Mouse (Mus musculus) MEL (cell line): ENCODE data around the gene Tmem54. TPM values are rescaled to one million over a fixed set of nuclear protein-coding genes. Genes with fewer than 3 reads are reported as not detected.

ENCODE experiments used
- DNase-seq: peaks from one replicate; pipeline ENCODE4 v3.0.0; 2011; ENCODE audit warnings: low read depth, low spot score
- H3K27ac ChIP-seq: 2 replicates; pipeline ENCODE4 v1.5.1; 2012; ENCODE audit warnings: low read depth, mild to moderate bottlenecking, control low read depth, low read length, moderate library complexity; ENCODE audit not compliant: control insufficient read depth
- H3K27me3 ChIP-seq, 2 experiments: fragments of 150-350 bp in 1 of 2; sonication (generic) in 1 of 2; 2 replicates each; pipeline ENCODE4 v1.6.1; 2012; ENCODE audit warnings: low read length in 2 of 2, mild to moderate bottlenecking in 2 of 2, improper control_type of control experiment in 1 of 2, moderate library complexity in 1 of 2; ENCODE audit not compliant: insufficient read depth in 2 of 2, control insufficient read depth in 1 of 2
- H3K36me3 ChIP-seq, 2 experiments: 2 replicates each; pipeline ENCODE4 v1.6.1; 2012 to 2014; ENCODE audit warnings: low read length in 2 of 2, improper control_type of control experiment in 1 of 2, inconsistent platforms in 1 of 2, mild to moderate bottlenecking in 1 of 2; ENCODE audit not compliant: insufficient read depth in 2 of 2, control insufficient read depth in 1 of 2
- H3K4me1 ChIP-seq, 2 experiments: fragments of 150-350 bp in 1 of 2; sonication (generic) in 1 of 2; 2 replicates each; pipeline ENCODE4 v1.6.1; 2012; ENCODE audit warnings: low read length in 2 of 2, improper control_type of control experiment in 1 of 2, mild to moderate bottlenecking in 1 of 2; ENCODE audit not compliant: insufficient read depth in 2 of 2, control insufficient read depth in 1 of 2
- H3K4me3 ChIP-seq, 2 experiments: fragments of 150-350 bp in 1 of 2; sonication (generic) in 1 of 2; 2 replicates each; pipeline ENCODE4 v1.5.1; 2012; ENCODE audit warnings: low read depth in 2 of 2, low read length in 2 of 2, mild to moderate bottlenecking in 2 of 2, moderate library complexity in 2 of 2, control low read depth in 1 of 2, improper control_type of control experiment in 1 of 2; ENCODE audit not compliant: control insufficient read depth in 1 of 2, insufficient read depth in 1 of 2
- H3K79me2 ChIP-seq: 2 replicates; pipeline ENCODE4 v1.6.1; 2012; ENCODE audit warnings: mild to moderate bottlenecking, low read length, moderate library complexity; ENCODE audit not compliant: control insufficient read depth, poor library complexity, insufficient read depth
- H3K9ac ChIP-seq: 2 replicates; pipeline ENCODE4 v1.6.1; 2012; ENCODE audit warnings: low read depth, mild to moderate bottlenecking, control low read depth, low read length, moderate library complexity; ENCODE audit not compliant: control insufficient read depth, poor library complexity, severe bottlenecking
- H3K9me3 ChIP-seq: fragments of 150-350 bp; sonication (generic); replicated peaks from 2 replicates; pipeline ENCODE4 v1.6.1; 2012; ENCODE audit warnings: mild to moderate bottlenecking, low read length, improper control_type of control experiment, moderate library complexity; ENCODE audit not compliant: insufficient read depth
- BHLHE40 ChIP-seq: IDR thresholded peaks from 2 replicates; pipeline ENCODE4 v1.6.1; 2012; ENCODE audit warnings: low read depth, mild to moderate bottlenecking, inconsistent platforms, low read length, improper control_type of control experiment, borderline replicate concordance
- CHD2 ChIP-seq: IDR thresholded peaks from 2 replicates; pipeline ENCODE4 v1.6.1; 2011; ENCODE audit warnings: low read length, improper control_type of control experiment
- CTCF ChIP-seq, 3 experiments: IDR thresholded peaks in 2 of 3; conservative IDR thresholded peaks in 1 of 3; 2 replicates each; pipeline ENCODE4 v1.5.1; 2011 to 2012; ENCODE audit warnings: low read length in 3 of 3, low read depth in 2 of 3, mild to moderate bottlenecking in 2 of 3, improper control_type of control experiment in 1 of 3, inconsistent platforms in 1 of 3, mixed read lengths in 1 of 3, moderate library complexity in 1 of 3; ENCODE audit not compliant: control insufficient read depth in 1 of 3, insufficient read depth in 1 of 3, poor library complexity in 1 of 3, severe bottlenecking in 1 of 3
- ELF1 ChIP-seq: IDR thresholded peaks from 2 replicates; pipeline ENCODE4 v1.6.1; 2014; ENCODE audit warnings: low read depth, mild to moderate bottlenecking, inconsistent platforms, low read length, improper control_type of control experiment, moderate library complexity
- EP300 ChIP-seq, 2 experiments: IDR thresholded peaks; 2 replicates each; pipeline ENCODE4 v1.6.1; 2011; ENCODE audit warnings: improper control_type of control experiment in 2 of 2, low read length in 2 of 2, low read depth in 1 of 2, mild to moderate bottlenecking in 1 of 2
- ETS1 ChIP-seq: IDR thresholded peaks from 2 replicates; pipeline ENCODE4 v1.6.1; 2012; ENCODE audit warnings: low read depth, mild to moderate bottlenecking, inconsistent platforms, low read length, improper control_type of control experiment, moderate library complexity
- GATA1 ChIP-seq: IDR thresholded peaks from 2 replicates; pipeline ENCODE4 v1.6.1; 2011; ENCODE audit warnings: low read depth, low read length, improper control_type of control experiment
- HCFC1 ChIP-seq: IDR thresholded peaks from 2 replicates; pipeline ENCODE4 v1.6.1; 2012; ENCODE audit warnings: low read depth, mild to moderate bottlenecking, inconsistent platforms, low read length, improper control_type of control experiment, moderate library complexity
- JUND ChIP-seq: IDR thresholded peaks from 2 replicates; pipeline ENCODE4 v1.6.1; 2011; ENCODE audit warnings: low read depth, mild to moderate bottlenecking, improper control_type of control experiment, low read length
- KAT2A ChIP-seq: conservative IDR thresholded peaks from 2 replicates; pipeline ENCODE4 v1.6.1; 2012; ENCODE audit warnings: low read depth, low read length, improper control_type of control experiment, inconsistent platforms
- MAFK ChIP-seq: IDR thresholded peaks from 2 replicates; pipeline ENCODE4 v1.6.1; 2011; ENCODE audit warnings: low read depth, mild to moderate bottlenecking, low read length, improper control_type of control experiment, borderline replicate concordance
- MAX ChIP-seq: IDR thresholded peaks from 2 replicates; pipeline ENCODE4 v1.6.1; 2011; ENCODE audit warnings: low read length, improper control_type of control experiment
- MAZ ChIP-seq: IDR thresholded peaks from 2 replicates; pipeline ENCODE4 v1.6.1; 2012; ENCODE audit warnings: low read depth, mild to moderate bottlenecking, inconsistent platforms, low read length, improper control_type of control experiment
- MEF2A ChIP-seq: IDR thresholded peaks from 2 replicates; pipeline ENCODE4 v1.6.1; 2014; ENCODE audit warnings: low read depth, mild to moderate bottlenecking, inconsistent platforms, low read length, improper control_type of control experiment; ENCODE audit not compliant: poor library complexity, insufficient replicate concordance, severe bottlenecking; ENCODE audit errors: extremely low read depth
- MXI1 ChIP-seq: IDR thresholded peaks from 2 replicates; pipeline ENCODE4 v1.6.1; 2011; ENCODE audit warnings: mild to moderate bottlenecking, low read depth, low read length, improper control_type of control experiment
- MYB ChIP-seq: IDR thresholded peaks from 2 replicates; pipeline ENCODE4 v1.6.1; 2011; ENCODE audit warnings: mild to moderate bottlenecking, low read depth, low read length, improper control_type of control experiment
- MYC ChIP-seq: IDR thresholded peaks from 2 replicates; pipeline ENCODE4 v1.6.1; 2011; ENCODE audit warnings: low read depth, mild to moderate bottlenecking, low read length, improper control_type of control experiment, moderate library complexity
- NELFE ChIP-seq: IDR thresholded peaks from 2 replicates; pipeline ENCODE4 v1.6.1; 2011; ENCODE audit warnings: low read depth, low read length, improper control_type of control experiment
- NRF1 ChIP-seq: IDR thresholded peaks from 2 replicates; pipeline ENCODE4 v1.6.1; 2014; ENCODE audit warnings: low read depth, mild to moderate bottlenecking, inconsistent platforms, low read length, improper control_type of control experiment, moderate library complexity; ENCODE audit not compliant: poor library complexity, insufficient read depth, severe bottlenecking
- POLR2A ChIP-seq, 2 experiments: IDR thresholded peaks; 2 replicates each; pipeline ENCODE4 v1.6.1; 2011 to 2012; ENCODE audit warnings: low read length in 2 of 2, mild to moderate bottlenecking in 2 of 2, control low read depth in 1 of 2, improper control_type of control experiment in 1 of 2, low read depth in 1 of 2, moderate library complexity in 1 of 2; ENCODE audit not compliant: control insufficient read depth in 1 of 2, insufficient read depth in 1 of 2, poor library complexity in 1 of 2
- POLR2AphosphoS2 ChIP-seq: IDR thresholded peaks from 2 replicates; pipeline ENCODE4 v1.6.1; 2011; ENCODE audit warnings: low read length, improper control_type of control experiment
- POLR2AphosphoS5 ChIP-seq: IDR thresholded peaks from 2 replicates; pipeline ENCODE4 v1.6.1; 2012; ENCODE audit warnings: low read depth, borderline replicate concordance, mild to moderate bottlenecking, inconsistent platforms, low read length, moderate library complexity, mixed read lengths
- RAD21 ChIP-seq: IDR thresholded peaks from 2 replicates; pipeline ENCODE4 v1.6.1; 2011; ENCODE audit warnings: mild to moderate bottlenecking, low read depth, low read length, improper control_type of control experiment
- RCOR1 ChIP-seq: IDR thresholded peaks from 2 replicates; pipeline ENCODE4 v1.6.1; 2012; ENCODE audit warnings: low read depth, mild to moderate bottlenecking, inconsistent platforms, low read length, improper control_type of control experiment
- SIN3A ChIP-seq: IDR thresholded peaks from 2 replicates; pipeline ENCODE4 v1.6.1; 2012; ENCODE audit warnings: low read length, improper control_type of control experiment, inconsistent platforms
- SMC3 ChIP-seq: IDR thresholded peaks from 2 replicates; pipeline ENCODE4 v1.6.1; 2011; ENCODE audit warnings: low read depth, low read length, improper control_type of control experiment
- TAL1 ChIP-seq: IDR thresholded peaks from 2 replicates; pipeline ENCODE4 v1.6.1; 2012; ENCODE audit warnings: mild to moderate bottlenecking, inconsistent platforms, low read length, moderate library complexity, mixed read lengths
- TBP ChIP-seq: IDR thresholded peaks from 2 replicates; pipeline ENCODE4 v1.8.0; 2011; ENCODE audit warnings: low read depth, low read length, improper control_type of control experiment
- TCF12 ChIP-seq: IDR thresholded peaks from 2 replicates; pipeline ENCODE4 v1.6.1; 2014; ENCODE audit warnings: low read depth, mild to moderate bottlenecking, inconsistent platforms, low read length, improper control_type of control experiment, moderate library complexity
- UBTF ChIP-seq: IDR thresholded peaks from 2 replicates; pipeline ENCODE4 v1.6.1; 2012; ENCODE audit warnings: low read depth, mild to moderate bottlenecking, inconsistent platforms, low read length, improper control_type of control experiment, moderate library complexity, borderline replicate concordance; ENCODE audit not compliant: insufficient read depth
- USF1 ChIP-seq: IDR thresholded peaks from 2 replicates; pipeline ENCODE4 v1.6.1; 2014; ENCODE audit warnings: low read depth, mild to moderate bottlenecking, inconsistent platforms, low read length, improper control_type of control experiment, moderate library complexity
- USF2 ChIP-seq, 2 experiments: IDR thresholded peaks; 2 replicates each; pipeline ENCODE4 v1.6.1; 2011 to 2012; ENCODE audit warnings: improper control_type of control experiment in 2 of 2, low read length in 2 of 2, borderline replicate concordance in 1 of 2, inconsistent platforms in 1 of 2, low read depth in 1 of 2, mild to moderate bottlenecking in 1 of 2; ENCODE audit not compliant: insufficient read depth in 1 of 2
- ZC3H11A ChIP-seq: IDR thresholded peaks from 2 replicates; pipeline ENCODE4 v1.6.1; 2012; ENCODE audit warnings: low read depth, mild to moderate bottlenecking, inconsistent platforms, low read length, improper control_type of control experiment
- ZKSCAN1 ChIP-seq: IDR thresholded peaks from 2 replicates; pipeline ENCODE4 v1.6.1; 2012; ENCODE audit warnings: low read depth, mild to moderate bottlenecking, inconsistent platforms, low read length, improper control_type of control experiment, moderate library complexity
- ZMIZ1 ChIP-seq: IDR thresholded peaks from 2 replicates; pipeline ENCODE4 v1.6.1; 2012; ENCODE audit warnings: low read depth, mild to moderate bottlenecking, inconsistent platforms, low read length, improper control_type of control experiment, moderate library complexity
- ZNF384 ChIP-seq: IDR thresholded peaks from 2 replicates; pipeline ENCODE4 v1.6.1; 2012; ENCODE audit warnings: low read depth, mild to moderate bottlenecking, inconsistent platforms, low read length, improper control_type of control experiment
- polyA plus RNA-seq, 2 experiments: library from polyadenylated mRNA; stranded (reverse) in 1 of 2; unstranded in 1 of 2; fragments of >175 nt in 1 of 2; fragments of >200 nt in 1 of 2; gene quantifications; 2 replicates each; pipeline versions ENCODE4 v1.2.1 to v1.2.4; 2012; ENCODE audit warnings: low replicate concordance in 2 of 2, low read depth in 1 of 2; ENCODE audit not compliant: insufficient read length in 2 of 2, insufficient read depth in 1 of 2, missing spikeins in 1 of 2
- total RNA-seq: library from RNA; depleted of rRNA; stranded (reverse); fragments of 300-350 nt; gene quantifications from 2 replicates; pipeline ENCODE4 v1.2.3, GENCODE M21; 2012

Tmem54 gene
- total and polyA plus RNA-seq, 3 experiments, result not detected

DNA sequence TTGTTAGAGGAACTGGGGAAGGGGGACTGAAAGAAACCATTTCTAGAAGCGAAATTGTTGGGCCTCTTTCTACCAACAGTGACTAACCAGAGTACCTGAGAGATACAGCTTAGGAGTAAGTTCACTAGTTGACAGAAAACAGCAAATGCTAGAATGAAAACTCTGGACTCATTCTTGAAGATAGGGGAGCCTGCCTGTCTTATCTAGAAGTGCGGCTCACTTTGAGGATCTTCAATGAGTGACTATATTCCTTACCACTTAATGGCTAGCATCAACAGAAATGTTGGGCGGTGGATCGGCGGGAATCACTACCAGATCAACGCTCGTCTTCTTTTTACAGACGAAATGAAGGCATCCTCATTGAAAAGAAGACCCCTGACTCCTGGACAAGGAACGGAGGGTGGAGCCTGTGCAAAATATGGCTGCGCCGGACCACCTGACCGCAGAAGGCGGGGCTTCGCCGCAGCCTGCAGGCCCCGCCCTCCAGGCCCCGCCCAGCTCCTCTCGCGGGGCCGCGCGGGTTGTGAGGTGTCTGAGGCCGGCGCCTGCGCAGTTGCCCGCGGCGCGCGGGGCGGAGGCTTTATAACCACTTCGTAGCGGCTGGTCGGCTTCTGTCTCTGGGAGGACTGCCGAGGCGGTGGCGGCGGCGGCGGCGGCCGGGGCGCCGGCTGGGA is 47.7 kb upstream of the Tmem54 start:
- Histone ChIP-seq H3K9ac (peak overlapping the region; percentile 86), H3K4me1 (peaks cover 16 to 18% of the 10 kb centered on the region in 2 experiments)
- TF ChIP-seq KAT2A, result no peak
- TF ChIP-seq POLR2A (IDR thresholded peaks at IDR 0.05; ENCODE audit: control insufficient read depth in 1 of 2, insufficient read depth in 1 of 2, low read depth in 1 of 2, low read length in 2 of 2, poor library complexity in 1 of 2), result peak; percentile 94 to 97
- peak; percentile 71 for TF ChIP-seq SIN3A
- no peak for TF ChIP-seq BHLHE40
- peak; percentile 58 for TF ChIP-seq HCFC1
- peak; percentile 37 for TF ChIP-seq MXI1
- TF ChIP-seq NELFE, result peak; percentile 95
- peak; percentile 62; the same call in 1 of the 2 replicates for TF ChIP-seq MAZ
- peak; percentile 96 for TF ChIP-seq ZMIZ1
- peak in 1 of 2 experiments; percentile 36; a peak in 1 of 4 replicates for TF ChIP-seq USF2 (IDR thresholded peaks at IDR 0.05; ENCODE audit: borderline replicate concordance in 1 of 2, insufficient read depth in 1 of 2, low read depth in 1 of 2, low read length in 2 of 2)
- TF ChIP-seq CHD2, result 0 out of 2 replicates have a peak, but pooled peaks have one; percentile 9
- no peak for TF ChIP-seq ZNF384
- TF ChIP-seq MEF2A, result no peak
- TF ChIP-seq ETS1, result 0 out of 2 replicates have a peak, but pooled peaks have one; percentile 9
- TF ChIP-seq POLR2AphosphoS2, result peak; percentile 71
- no peak for TF ChIP-seq SMC3
- TF ChIP-seq RAD21, result no peak
- no peak for TF ChIP-seq EP300 (IDR thresholded peaks at IDR 0.05; ENCODE audit: low read depth in 1 of 2, low read length in 2 of 2)
- peak; percentile 52; the same call in 1 of the 2 replicates for TF ChIP-seq MAX
- no peak for TF ChIP-seq MAFK
- no peak for TF ChIP-seq POLR2AphosphoS5
- no peak for TF ChIP-seq ZKSCAN1
- no peak for TF ChIP-seq CTCF (IDR thresholded peaks at IDR 0.05 in 2 of 3, conservative IDR thresholded peaks at IDR 0.05 in 1 of 3; ENCODE audit: control insufficient read depth in 1 of 3, insufficient read depth in 1 of 3, low read depth in 2 of 3, low read length in 3 of 3, poor library complexity in 1 of 3, severe bottlenecking in 1 of 3)
- 0 out of 2 replicates have a peak, but pooled peaks have one; percentile 31 for TF ChIP-seq ELF1
- no peak for TF ChIP-seq MYB
- TF ChIP-seq USF1, result peak; percentile 91
- TF ChIP-seq TAL1, result no peak
- TF ChIP-seq ZC3H11A, result no peak
- TF ChIP-seq TBP, result peak; percentile 90
- no peak for TF ChIP-seq MYC
- TF ChIP-seq GATA1, result peak; percentile 77
- TF ChIP-seq RCOR1, result peak; percentile 17; the same call in 1 of the 2 replicates
- peak; percentile 92 for TF ChIP-seq NRF1
- no peak for TF ChIP-seq JUND
- peak; percentile 64 for TF ChIP-seq TCF12
- TF ChIP-seq UBTF, result no peak

More for the DNA sequence above, 47.7 kb upstream of the Tmem54 start:
- H3K27ac ChIP-seq, result peak overlapping the region; percentile 82
- H3K79me2 ChIP-seq, result peaks cover 28% of the 10 kb centered on the region
- no peaks in the 10 kb centered on the region for H3K27me3 ChIP-seq
- peak overlapping the region; percentile 79 to 88 for H3K4me3 ChIP-seq
- no peaks in the 10 kb centered on the region for H3K9me3 ChIP-seq
- DNase-seq, result peak; percentile 96
- H3K36me3 ChIP-seq, result peaks cover 0 to 31% of the 10 kb centered on the region in 2 experiments; a peak in 2 of 4 replicates
